8 mouse cellular contexts compared by ENCODE assay signal in genomic region chr2:70567682-70568077, GRCm38 (mm10). TPM values are rescaled to one million over a fixed set of nuclear protein-coding genes. Genes with fewer than 3 reads are reported as not detected.
DNase-seq lines count a peak whose midpoint lies in the region; ATAC-seq and TF ChIP-seq lines count a peak whose summit lies in the region.
"Had no signal": no experiment of that assay in that cellular context is flagged by ENCODE, and none has a peak within 500 bp of the region (broad histone marks: within the 10 kb centered on the region; RNA-seq: fewer than 3 reads in every experiment).

No protein-coding gene starts in this region.

- peak overlapping the region; percentile 34 for H3K4me3 ChIP-seq in lung, embryonic 14.5 days (ENCODE audit: low read depth, low read length)
- peak overlapping the region; percentile 43 for H3K4me3 ChIP-seq in forebrain, embryonic 12.5 days (replicated peaks)
- H3K4me3 ChIP-seq in limb, embryonic 14.5 days (replicated peaks; ENCODE audit: low read length) = peak overlapping the region; percentile 28
- peak overlapping the region; percentile 32 for H3K4me3 ChIP-seq in stomach, embryonic 15.5 days (replicated peaks)

- H3K9me3 ChIP-seq in lung, embryonic 14.5 days (ENCODE audit: low read depth, low read length) = no peaks in the 10 kb centered on the region
- no peaks in the 10 kb centered on the region for H3K9me3 ChIP-seq in forebrain, embryonic 12.5 days
- no peaks in the 10 kb centered on the region for H3K9me3 ChIP-seq in limb, embryonic 14.5 days (ENCODE audit: control insufficient read depth, low read length)
- no peaks in the 10 kb centered on the region for H3K9me3 ChIP-seq in stomach, embryonic 15.5 days

- H3K4me1 ChIP-seq in lung, embryonic 14.5 days (ENCODE audit: insufficient read depth) = peaks cover 31% of the 10 kb centered on the region
- H3K4me1 ChIP-seq in forebrain, embryonic 12.5 days = peaks cover 64% of the 10 kb centered on the region
- peaks cover 28% of the 10 kb centered on the region for H3K4me1 ChIP-seq in limb, embryonic 14.5 days (ENCODE audit: control insufficient read depth, insufficient read depth, low read length)
- H3K4me1 ChIP-seq in stomach, embryonic 15.5 days = peaks cover 21% of the 10 kb centered on the region

- peak overlapping the region; percentile 69 for H3K4me2 ChIP-seq in lung, embryonic 14.5 days
- peak overlapping the region; percentile 60 for H3K4me2 ChIP-seq in forebrain, embryonic 12.5 days
- H3K4me2 ChIP-seq in limb, embryonic 14.5 days (replicated peaks; ENCODE audit: low read depth, low read length, severe bottlenecking) = peak overlapping the region; percentile 47
- H3K4me2 ChIP-seq in stomach, embryonic 15.5 days = peak overlapping the region; percentile 69

- TF ChIP-seq CTCF in lung, embryonic 14.5 days (IDR thresholded peaks at IDR 0.05; ENCODE audit: low read depth) = no peak

- ATAC-seq in lung, embryonic 14.5 days (ENCODE audit: insufficient read depth) = no peak
- no peak for ATAC-seq in forebrain, embryonic 12.5 days (ENCODE audit: low FRiP score)
- ATAC-seq in limb, embryonic 14.5 days (ENCODE audit: low FRiP score, low read depth) = no peak
- no peak for ATAC-seq in stomach, embryonic 15.5 days (ENCODE audit: insufficient read depth, low FRiP score, low read depth)
- no peak for ATAC-seq in CD4-positive, CD25-positive, alpha-beta regulatory T cell, adult 4 months
- ATAC-seq: inflammation-experienced regulatory T-cells, adult 6 months had no signal

- no peak overlapping the region for H3K9ac ChIP-seq in lung, embryonic 14.5 days
- H3K9ac ChIP-seq in forebrain, embryonic 12.5 days = peak overlapping the region; percentile 68
- no peak overlapping the region for H3K9ac ChIP-seq in limb, embryonic 14.5 days (ENCODE audit: low read depth, low read length, severe bottlenecking)
- H3K9ac ChIP-seq in stomach, embryonic 15.5 days = no peak overlapping the region

- peaks cover 75% of the 10 kb centered on the region for H3K27me3 ChIP-seq in lung, embryonic 14.5 days (ENCODE audit: insufficient read depth, low read length)
- H3K27me3 ChIP-seq in forebrain, embryonic 12.5 days = peaks cover 99% of the 10 kb centered on the region
- H3K27me3 ChIP-seq in limb, embryonic 14.5 days (ENCODE audit: control insufficient read depth, insufficient read depth, low read length) = peaks cover 83% of the 10 kb centered on the region
- H3K27me3 ChIP-seq in stomach, embryonic 15.5 days (replicated peaks) = peaks cover 78% of the 10 kb centered on the region

- no peak overlapping the region for H3K27ac ChIP-seq in lung, embryonic 14.5 days (ENCODE audit: low read depth)
- H3K27ac ChIP-seq in forebrain, embryonic 12.5 days = peak overlapping the region; percentile 88
- no peak overlapping the region for H3K27ac ChIP-seq in limb, embryonic 14.5 days (replicated peaks; ENCODE audit: low read depth, low read length)
- no peak overlapping the region for H3K27ac ChIP-seq in stomach, embryonic 15.5 days

- H3K36me3 ChIP-seq in lung, embryonic 14.5 days (ENCODE audit: insufficient read depth) = no peaks in the 10 kb centered on the region
- no peaks in the 10 kb centered on the region; the same call in 1 of the 2 replicates for H3K36me3 ChIP-seq in forebrain, embryonic 12.5 days (replicated peaks)
- H3K36me3 ChIP-seq in limb, embryonic 14.5 days (ENCODE audit: control insufficient read depth, insufficient read depth, low read length) = no peaks in the 10 kb centered on the region
- H3K36me3 ChIP-seq in stomach, embryonic 15.5 days = no peaks in the 10 kb centered on the region

- 2% methylated on average over 12 of the region's 12 CpGs for WGBS in lung, embryonic 14.5 days
- under 1% methylated on average over 12 of the region's 12 CpGs for WGBS in forebrain, embryonic 12.5 days
- WGBS in limb, embryonic 14.5 days = under 1% methylated on average over 12 of the region's 12 CpGs
- under 1% methylated on average over 12 of the region's 12 CpGs for WGBS in stomach, embryonic 15.5 days

- no peak for DNase-seq in lung, embryonic 14.5 days
- no peak for DNase-seq in lung, adult 18-20 months
- DNase-seq in limb, embryonic 14.5 days (ENCODE audit: low spot score) = no peak
- no peak for DNase-seq in adipocyte (ENCODE audit: low spot score)

- TF ChIP-seq POLR2A in limb, embryonic 14.5 days (IDR thresholded peaks at IDR 0.05; ENCODE audit: borderline replicate concordance, extremely low read depth, insufficient read depth, insufficient read length) = no peak

RNA-seq across cellular contexts. Expression of gene Gad1, which starts 14.8 kb away (rescaled TPM):
- polyA plus RNA-seq in lung, embryonic 14.5 days (2014; fragmentation: Nextera tagmentation; extraction: Ambion mirVana) = 0.11 and 0.28 TPM in 2 replicates
- 24.2 and 28.6 TPM in 2 replicates for polyA plus RNA-seq in forebrain, embryonic 12.5 days (2016; fragmentation: Nextera tagmentation; extraction: Ambion mirVana)
- 0.51 and 0.91 TPM in 2 replicates for polyA plus RNA-seq in limb, embryonic 14.5 days (2012; rRNA removed)
- polyA plus RNA-seq in limb, embryonic 14.5 days (2014; fragmentation: Nextera tagmentation; extraction: Ambion mirVana) = 0.37 and 0.39 TPM in 2 replicates
- polyA plus RNA-seq in stomach, embryonic 15.5 days (2015; fragmentation: Nextera tagmentation; extraction: Ambion mirVana) = 0.14 and 0.46 TPM in 2 replicates
- under 1 TPM in 1 of 2 experiments, not detected in 1; 0.33 TPM for polyA plus RNA-seq in CD4-positive, CD25-positive, alpha-beta regulatory T cell, adult 4 months (2017; shearing (Covaris generic))

RNA-seq across cellular contexts. Expression of gene Erich2, which starts 59.1 kb away (rescaled TPM):
- polyA plus RNA-seq in lung, embryonic 14.5 days (2014; fragmentation: Nextera tagmentation; extraction: Ambion mirVana) = 6.1 and 6.2 TPM in 2 replicates
- polyA plus RNA-seq in forebrain, embryonic 12.5 days (2016; fragmentation: Nextera tagmentation; extraction: Ambion mirVana) = 1.3 and 1.4 TPM in 2 replicates
- 1.1 and 2.0 TPM in 2 replicates for polyA plus RNA-seq in limb, embryonic 14.5 days (2012; rRNA removed)
- 1.3 and 2.2 TPM in 2 replicates for polyA plus RNA-seq in limb, embryonic 14.5 days (2014; fragmentation: Nextera tagmentation; extraction: Ambion mirVana)
- polyA plus RNA-seq in stomach, embryonic 15.5 days (2015; fragmentation: Nextera tagmentation; extraction: Ambion mirVana) = 1.5 and 2.2 TPM in 2 replicates
- polyA plus RNA-seq in CD4-positive, CD25-positive, alpha-beta regulatory T cell, adult 4 months (2017; shearing (Covaris generic)) = not detected
- polyA plus RNA-seq: inflammation-experienced regulatory T-cells, adult 6 months had no signal

Comparison
In these comparisons a context has a peak if more than half of its experiments do, and no peak if none do; other contexts are left out.
1. RNA of gene Gad1, which starts 14.8 kb away (polyA plus RNA-seq): 24.2 to 28.6 TPM in forebrain, embryonic 12.5 days; 0.37 to 0.91 TPM in limb, embryonic 14.5 days, 0.14 to 0.46 TPM in stomach, embryonic 15.5 days, 0.33 TPM in CD4-positive, CD25-positive, alpha-beta regulatory T cell, adult 4 months and 0.11 to 0.28 TPM in lung, embryonic 14.5 days; every median in the first group is over 10 times any median in the second.
2. Peak in every context shown above with its lines, with median percentiles within 50 percentile points of each other: H3K4me2 ChIP-seq and H3K4me3 ChIP-seq.